Mouse (Mus musculus): ENCODE data around the gene Krt31.
A peak's percentile ranks its signal among the peaks of the same experiment; 100 is the strongest.

Krt31 gene

GRCm38 (mm10) chr11:100050451-100050850 is at the start of gene Krt31:
Gene Krt31, minus strand, starts transcription at chr11:100050551.
- no peak for DNase-seq (ENCODE audit: inconsistent ontology term)

GRCm38 (mm10) chr11:100097819-100098218 is 47.5 kb upstream of the Krt31 start:
- no peak for DNase-seq (ENCODE audit: inconsistent ontology term)

GRCm38 (mm10) chr11:100096141-100096540 is 45.8 kb upstream of the Krt31 start, which contains the start of gene Krt35:
Gene Krt35, minus strand, starts transcription at chr11:100096241.
- no peak for DNase-seq (ENCODE audit: inconsistent ontology term)

GRCm38 (mm10) chr11:100088378-100089025 is 38.2 kb upstream of the Krt31 start:
- no peak for DNase-seq (ENCODE audit: inconsistent ontology term)

- no peak for DNase-seq (ENCODE audit: inconsistent ontology term)
Measured at GRCm38 (mm10) chr11:100087861-100088260, 37.5 kb upstream of the Krt31 start, which contains the start of gene Krt32. Gene Krt32, minus strand, starts transcription at chr11:100088226.

- no peak for DNase-seq (ENCODE audit: inconsistent ontology term)
Measured at GRCm38 (mm10) chr11:100073873-100074272, 23.5 kb upstream of the Krt31 start.

- peak; percentile 12 for DNase-seq (ENCODE audit: inconsistent ontology term)
Measured at GRCm38 (mm10) chr11:100067293-100068036, 17.1 kb upstream of the Krt31 start.

GRCm38 (mm10) chr11:100066236-100067010 is 16.1 kb upstream of the Krt31 start:
- peak; percentile 91 for DNase-seq (ENCODE audit: inconsistent ontology term)

GRCm38 (mm10) chr11:100058875-100059274 is 8.5 kb upstream of the Krt31 start:
- DNase-seq (ENCODE audit: inconsistent ontology term) = no peak

GRCm38 (mm10) chr11:100055686-100056655 is 5.6 kb upstream of the Krt31 start:
- DNase-seq (ENCODE audit: inconsistent ontology term) = peak; percentile 81

GRCm38 (mm10) chr11:100047193-100047592 is 3.2 kb downstream of the Krt31 start:
- no peak for DNase-seq (ENCODE audit: inconsistent ontology term)

GRCm38 (mm10) chr11:100046303-100046866 is 4.0 kb downstream of the Krt31 start:
- peak; percentile 23 for DNase-seq (ENCODE audit: inconsistent ontology term)

- DNase-seq (ENCODE audit: inconsistent ontology term) = no peak
Measured at GRCm38 (mm10) chr11:100041454-100041853, 8.9 kb downstream of the Krt31 start, which contains the start of gene Krt34. Gene Krt34, minus strand, starts transcription at chr11:100041554.

GRCm38 (mm10) chr11:100029768-100030167 is 20.6 kb downstream of the Krt31 start, which contains the start of gene Krt33b:
Gene Krt33b, minus strand, starts transcription at chr11:100029868.
- DNase-seq (ENCODE audit: inconsistent ontology term) = no peak

- no peak for DNase-seq (ENCODE audit: inconsistent ontology term)
Measured at GRCm38 (mm10) chr11:100021438-100021837, 28.9 kb downstream of the Krt31 start.

- DNase-seq (ENCODE audit: inconsistent ontology term) = no peak
Measured at GRCm38 (mm10) chr11:100019466-100019865, 30.9 kb downstream of the Krt31 start.

GRCm38 (mm10) chr11:100016112-100016511 is 34.2 kb downstream of the Krt31 start, which contains the start of gene Krt33a:
Gene Krt33a, minus strand, starts transcription at chr11:100016212.
- DNase-seq (ENCODE audit: inconsistent ontology term) = no peak

- DNase-seq (ENCODE audit: inconsistent ontology term) = peak; percentile 64
Measured at GRCm38 (mm10) chr11:100013691-100014171, 36.6 kb downstream of the Krt31 start.

- DNase-seq (ENCODE audit: inconsistent ontology term) = no peak
Measured at GRCm38 (mm10) chr11:100010682-100011081, 39.7 kb downstream of the Krt31 start.

GRCm38 (mm10) chr11:100008336-100008735 is 42.0 kb downstream of the Krt31 start:
- DNase-seq (ENCODE audit: inconsistent ontology term) = no peak
